Mouse (Mus musculus): ENCODE results near the gene Olfr1357. TPM values are rescaled to one million over a fixed set of nuclear protein-coding genes. Genes with fewer than 3 reads are reported as not detected.

The Olfr1357 gene
- total RNA-seq, 2 experiments from 2014 or later = not detected

DNA sequence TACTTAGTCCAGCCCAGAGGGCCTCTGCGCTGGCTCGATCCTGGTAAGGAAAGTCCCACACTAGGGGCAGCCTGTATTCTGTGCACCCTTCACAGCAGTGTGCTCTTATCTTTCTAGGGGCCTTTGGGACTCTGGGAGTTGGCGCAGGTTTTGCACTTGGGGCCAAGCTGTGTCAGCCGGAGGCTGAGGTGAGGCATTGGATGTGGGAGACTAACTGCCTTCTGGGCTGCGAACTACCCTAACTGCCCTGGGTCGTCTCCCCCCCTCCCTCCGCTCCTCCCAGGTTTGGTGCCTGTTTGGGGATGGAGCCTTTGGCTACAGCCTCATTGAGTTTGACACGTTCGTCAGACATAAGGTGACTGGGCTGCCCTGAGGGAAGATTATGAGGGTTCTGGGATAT is 34.5 kb downstream of the Olfr1357 start:
- ATAC-seq (replicated peaks; ENCODE audit: poor library complexity) = no peak

DNA sequence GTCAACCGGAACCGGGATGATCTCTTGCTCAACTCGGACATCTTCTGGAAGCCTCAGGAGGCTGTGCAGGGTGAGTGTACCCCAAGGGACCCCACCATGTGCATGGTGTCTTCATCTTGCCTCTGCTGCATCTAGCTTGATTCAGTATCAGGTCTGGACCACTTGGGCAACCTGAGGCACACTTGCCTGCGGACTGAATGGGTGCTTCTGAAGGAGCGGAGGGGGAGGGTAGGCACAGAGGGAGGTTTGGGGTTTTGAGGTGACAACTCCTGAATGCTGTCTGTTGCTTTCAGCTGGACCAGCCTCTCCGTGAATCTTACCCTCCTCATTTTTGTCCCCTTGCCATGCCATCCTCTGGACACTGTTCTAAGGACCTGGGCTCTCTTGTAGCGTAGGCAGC is 36.8 kb downstream of the Olfr1357 start:
- no peak for ATAC-seq (replicated peaks; ENCODE audit: poor library complexity)

DNA sequence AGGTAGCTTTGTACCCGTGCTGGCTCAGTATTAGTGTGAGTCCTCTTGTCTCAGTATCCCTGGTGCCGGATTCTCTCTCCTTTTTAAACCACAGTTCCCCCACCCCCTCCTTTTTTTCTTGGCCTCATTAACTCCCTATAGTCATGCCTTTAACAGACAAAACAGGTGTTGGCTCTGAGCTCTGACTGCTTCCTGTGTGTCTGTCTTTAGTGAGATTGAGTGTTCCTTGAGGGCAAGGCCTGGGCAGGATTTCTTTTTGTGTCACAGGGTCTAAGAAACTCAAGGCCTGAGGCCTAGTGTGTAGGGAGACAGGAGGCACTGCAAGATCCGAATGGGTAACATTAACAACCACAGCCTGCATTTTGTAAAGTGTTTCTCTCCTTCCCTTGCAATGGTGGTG is 39.7 kb downstream of the Olfr1357 start:
- ATAC-seq (replicated peaks; ENCODE audit: poor library complexity) = no peak

DNA sequence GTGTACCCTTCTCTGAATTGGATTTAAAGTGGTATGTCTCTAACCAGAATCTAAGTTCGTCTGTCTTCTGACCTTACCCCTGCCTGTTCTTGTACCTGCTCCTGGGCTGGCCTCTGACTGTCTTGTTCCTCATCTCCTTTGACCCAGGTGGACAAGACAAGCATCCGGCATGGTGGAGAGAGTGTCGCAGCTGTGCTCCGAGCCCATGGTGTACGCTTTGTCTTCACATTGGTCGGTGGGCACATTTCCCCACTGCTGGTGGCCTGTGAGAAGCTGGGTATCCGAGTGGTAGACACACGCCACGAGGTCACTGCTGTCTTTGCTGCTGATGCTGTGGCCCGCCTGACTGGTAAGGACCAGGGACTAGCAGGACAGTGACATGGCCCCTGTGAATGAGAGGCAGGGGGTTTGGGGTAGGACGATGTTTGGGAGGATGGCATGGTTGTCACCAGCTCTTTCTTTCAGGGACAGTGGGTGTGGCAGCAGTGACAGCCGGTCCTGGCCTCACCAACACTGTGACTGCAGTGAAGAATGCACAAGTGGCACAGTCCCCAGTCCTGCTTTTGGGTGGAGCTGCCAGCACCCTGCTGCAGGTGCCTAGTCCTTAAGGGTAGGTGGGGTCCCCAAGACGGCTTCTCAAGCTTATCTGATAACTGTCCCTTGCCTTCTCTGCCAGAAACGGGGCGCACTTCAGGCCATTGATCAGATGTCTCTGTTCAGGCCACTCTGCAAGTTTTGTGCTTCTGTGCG is 41.3 kb downstream of the Olfr1357 start:
- ATAC-seq (replicated peaks; ENCODE audit: poor library complexity) = no peak

DNA sequence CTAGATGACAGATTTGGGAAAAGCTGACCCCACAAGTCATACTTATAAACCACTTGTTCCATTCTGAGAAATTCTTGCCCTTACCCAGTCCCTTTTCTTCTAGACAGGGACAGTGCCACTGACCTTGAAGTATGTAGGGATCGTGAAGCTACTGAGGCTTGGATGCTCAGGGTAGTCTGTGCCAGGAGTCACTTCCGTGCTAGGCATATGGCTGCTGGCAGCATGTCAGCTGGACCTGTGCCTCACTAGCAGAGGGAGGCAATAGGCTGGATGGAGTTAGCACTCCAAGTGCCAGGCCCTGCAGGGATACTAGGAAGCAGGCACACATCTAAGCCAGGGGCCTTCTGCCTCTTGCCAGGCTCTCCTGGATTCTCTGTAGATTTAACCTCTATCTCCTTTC is 42.2 kb downstream of the Olfr1357 start:
- ATAC-seq (replicated peaks; ENCODE audit: poor library complexity) = peak; percentile 6; the same call in 1 of the 2 replicates

DNA sequence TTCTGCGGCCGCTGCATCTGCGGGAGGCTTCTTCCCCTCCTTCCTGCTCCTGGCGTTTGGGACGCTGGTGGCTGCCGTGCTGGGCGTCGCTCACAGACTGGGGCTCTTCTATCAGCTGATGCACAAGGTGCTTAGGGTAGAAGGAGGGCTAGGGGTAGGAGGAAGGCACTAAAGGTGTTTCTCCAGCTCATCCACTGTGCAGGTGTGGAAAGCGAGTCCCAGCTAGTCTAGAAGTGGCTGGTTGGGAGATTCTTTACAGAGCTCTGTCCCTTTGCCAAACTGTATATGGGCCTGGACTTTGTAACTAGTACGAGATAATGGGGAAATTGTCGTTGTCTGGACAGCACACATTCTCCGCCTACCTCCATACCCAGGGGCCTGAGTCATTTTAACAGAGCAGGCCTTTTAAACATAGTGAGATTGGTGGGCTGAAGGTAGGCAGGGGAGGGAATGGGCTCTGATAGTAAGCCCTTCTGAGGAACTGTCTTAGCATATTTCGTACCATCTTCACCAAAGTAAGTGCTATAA is 42.7 kb downstream of the Olfr1357 start:
- peak; percentile 0; the same call in 1 of the 2 replicates for ATAC-seq (replicated peaks; ENCODE audit: poor library complexity)

DNA sequence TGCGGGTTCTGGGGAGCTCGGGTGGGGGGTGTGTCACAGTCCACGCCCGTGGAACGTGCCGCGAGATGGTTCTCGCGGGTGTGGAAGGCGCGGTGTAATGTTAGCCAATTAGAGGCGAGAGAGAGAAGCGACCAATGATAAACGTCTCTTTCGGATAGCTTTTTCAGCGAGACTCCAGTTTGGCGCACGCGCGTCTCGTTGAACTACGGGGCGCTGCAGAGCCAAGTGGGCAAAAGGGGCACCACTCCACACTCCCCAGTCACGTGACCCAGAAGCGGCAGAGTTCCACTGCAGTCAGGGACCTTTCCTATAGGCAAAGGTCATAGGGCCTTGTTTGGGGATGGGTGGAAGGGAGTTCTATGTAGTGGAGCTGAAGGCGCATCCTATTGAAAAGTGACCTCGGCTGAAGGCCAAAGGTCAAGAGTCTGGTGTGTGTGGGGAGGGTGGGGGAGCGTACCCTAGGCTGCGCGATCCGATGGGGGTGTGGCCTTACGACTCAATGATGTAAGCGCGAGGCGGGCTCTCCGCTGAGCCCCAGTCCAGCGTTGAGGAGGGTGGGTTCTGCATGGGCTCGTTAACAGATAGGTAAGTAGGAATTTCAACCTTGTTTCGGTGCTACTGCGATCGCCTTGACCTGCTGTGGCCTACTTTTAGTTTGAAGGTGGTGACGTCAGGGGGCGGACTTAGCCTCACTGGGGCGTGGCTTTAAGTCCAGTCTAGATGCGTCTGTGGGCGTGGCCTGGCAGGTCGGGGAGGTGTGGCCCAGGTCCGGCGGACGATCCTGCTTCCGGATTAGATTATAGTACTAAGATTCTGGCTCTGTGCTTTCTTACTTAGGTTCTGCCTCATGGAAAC is 43.4 kb downstream of the Olfr1357 start, which contains the start of gene Ilvbl:
Gene Ilvbl (plus strand): TSS at position 97 of the 855 bp plus-strand sequence.
- ATAC-seq (replicated peaks; ENCODE audit: poor library complexity) = peak; percentile 79

DNA sequence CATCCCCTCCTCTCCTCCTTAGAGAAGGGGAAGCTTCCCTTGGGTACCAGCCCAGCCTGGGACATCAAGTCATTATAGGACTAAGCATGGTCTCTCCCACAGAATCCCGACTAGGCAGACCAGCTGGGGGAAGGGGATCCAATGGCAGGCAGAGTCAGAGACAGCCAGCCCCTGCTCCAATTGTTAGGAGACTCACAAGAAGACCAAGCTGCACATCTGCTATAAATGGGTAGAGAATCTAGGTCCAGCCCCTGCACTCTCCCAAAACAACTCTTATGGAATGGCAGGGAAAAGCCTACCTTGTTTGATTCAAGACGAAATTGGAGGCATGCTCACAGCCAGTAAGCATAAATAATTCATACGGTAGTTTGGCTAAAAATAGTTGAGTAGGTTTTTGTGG is 44.6 kb downstream of the Olfr1357 start:
- ATAC-seq (replicated peaks; ENCODE audit: poor library complexity) = no peak

DNA sequence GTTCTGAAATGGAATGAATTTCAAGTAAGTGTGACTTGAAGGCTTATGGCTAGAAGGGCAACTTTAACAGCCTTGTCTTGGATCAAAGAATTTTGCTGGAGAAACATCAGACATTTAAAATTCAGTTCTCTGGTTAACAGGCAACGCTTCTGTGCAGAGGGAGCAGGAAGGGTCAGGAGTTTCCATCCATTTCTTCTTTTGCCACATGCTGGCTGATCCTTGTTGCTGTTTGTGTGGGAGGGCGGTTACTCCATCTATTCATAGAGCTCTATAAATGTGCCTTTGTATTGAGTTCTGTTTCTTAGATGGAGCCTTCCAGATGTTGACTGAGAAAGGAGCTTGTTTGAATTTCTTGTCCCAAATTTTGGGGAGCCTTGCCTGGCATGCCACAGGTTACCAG is 47.0 kb downstream of the Olfr1357 start:
- no peak for ATAC-seq (replicated peaks; ENCODE audit: poor library complexity)

DNA sequence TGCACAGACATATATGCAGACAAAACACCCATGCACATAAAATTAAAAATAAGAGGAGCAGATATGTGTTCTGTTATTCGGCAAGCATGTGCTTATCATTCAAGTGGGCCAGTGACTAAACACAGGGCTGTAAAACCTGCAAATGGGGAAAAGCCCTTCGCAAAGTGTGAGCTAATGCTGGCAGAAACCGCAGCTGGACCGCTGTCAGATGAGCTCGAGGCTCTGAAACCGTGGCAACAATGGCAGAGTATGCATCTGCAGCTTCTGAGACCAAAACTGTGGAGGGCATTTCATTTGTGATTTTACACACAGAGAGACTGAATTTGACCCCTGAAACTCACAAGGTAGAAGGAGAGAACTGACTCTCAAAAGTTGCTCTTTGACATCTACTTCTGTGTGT is 47.5 kb downstream of the Olfr1357 start:
- ATAC-seq (replicated peaks; ENCODE audit: poor library complexity) = no peak

DNA sequence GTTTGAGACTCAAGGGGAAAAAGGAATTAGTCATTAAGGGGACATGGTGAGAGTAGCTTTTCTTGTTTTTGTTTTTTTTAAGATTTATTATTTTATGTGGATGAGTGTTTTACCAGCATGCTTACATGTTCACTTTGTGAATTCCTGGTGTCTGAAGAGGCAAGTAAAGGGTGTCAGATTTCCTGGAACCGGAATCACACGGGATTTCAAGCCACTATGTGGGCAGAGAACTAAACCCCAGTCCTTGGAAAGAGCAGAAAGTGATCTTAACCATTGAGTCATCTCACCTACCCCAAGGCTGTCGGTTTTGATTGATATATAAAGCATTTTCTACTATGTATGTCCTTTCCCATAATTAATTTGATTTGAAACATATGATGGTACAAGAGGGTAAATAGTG is 48.2 kb downstream of the Olfr1357 start:
- no peak for ATAC-seq (replicated peaks; ENCODE audit: poor library complexity)

DNA sequence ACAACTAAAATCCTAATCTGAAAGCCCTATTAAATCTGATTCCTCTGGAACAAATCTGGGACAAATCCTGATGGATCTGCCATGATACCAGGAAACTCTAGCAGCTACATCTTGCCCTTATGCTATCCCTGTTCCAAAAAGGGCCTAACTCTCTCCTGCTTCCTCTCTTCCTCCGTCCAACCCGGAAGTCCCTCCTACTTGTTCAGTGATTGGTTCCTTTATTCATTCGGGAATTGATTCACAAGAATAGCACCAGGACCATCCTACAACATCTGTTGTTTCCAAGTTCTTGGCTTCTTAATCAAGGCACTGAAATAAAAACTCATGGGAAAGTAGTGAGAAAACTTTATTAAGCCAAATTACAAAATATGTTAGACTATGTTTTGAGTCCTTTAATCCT is 48.7 kb downstream of the Olfr1357 start:
- no peak for ATAC-seq (replicated peaks; ENCODE audit: poor library complexity)

DNA sequence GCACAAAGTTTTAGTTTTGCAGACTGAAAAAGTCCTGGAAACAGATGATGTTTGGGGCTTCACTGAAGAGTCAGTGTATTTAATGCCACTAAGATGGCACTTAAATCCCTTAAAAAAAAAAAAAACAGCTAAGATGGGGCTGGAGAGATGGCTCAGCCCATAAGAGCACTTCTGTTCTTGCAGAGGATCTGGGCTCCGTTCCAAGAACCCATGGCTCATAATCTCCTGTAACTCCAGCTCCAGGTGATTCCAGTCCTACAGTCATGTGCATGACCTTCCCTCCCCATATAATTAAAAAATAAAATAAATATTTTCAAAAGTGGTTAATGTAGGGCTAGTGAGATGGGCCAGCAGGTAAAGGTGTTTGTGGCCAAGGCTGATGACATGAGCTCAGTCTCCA is 52.8 kb downstream of the Olfr1357 start:
- no peak for ATAC-seq (replicated peaks; ENCODE audit: poor library complexity)

Other genes with a start within 250 kb of the Olfr1357 start
- 56.7 and 60.6 TPM in 2 replicates for gene Rrp1, start 205.0 kb downstream of the Olfr1357 start, total RNA-seq (2015)
- gene Rrp1, start 205.0 kb downstream of the Olfr1357 start, total RNA-seq (2017) = 336 and 416 TPM in 2 replicates
- 48.9 and 56.0 TPM in 2 replicates for gene Cstb, start 192.4 kb downstream of the Olfr1357 start, total RNA-seq (2015)
- 41.9 and 51.4 TPM in 2 replicates for gene Cstb, start 192.4 kb downstream of the Olfr1357 start, total RNA-seq (2017)
- 24.7 and 28.1 TPM in 2 replicates for gene Pdxk, start 153.1 kb downstream of the Olfr1357 start, total RNA-seq (2015)
- 18.8 and 19.9 TPM in 2 replicates for gene Pdxk, start 153.1 kb downstream of the Olfr1357 start, total RNA-seq (2017)
- not detected in 2 replicates for gene Olfr1358, start 100.6 kb downstream of the Olfr1357 start, total RNA-seq (2015)
- gene Olfr1358, start 100.6 kb downstream of the Olfr1357 start, total RNA-seq (2017) = not detected in 2 replicates
- gene Ilvbl, start 43.7 kb downstream of the Olfr1357 start, total RNA-seq (2015) = 23.1 and 26.9 TPM in 2 replicates
- gene Ilvbl, start 43.7 kb downstream of the Olfr1357 start, total RNA-seq (2017) = 9.1 and 9.6 TPM in 2 replicates
- 0.73 and 1.3 TPM in 2 replicates for gene Syde1, start 26.1 kb downstream of the Olfr1357 start, total RNA-seq (2015)
- gene Syde1, start 26.1 kb downstream of the Olfr1357 start, total RNA-seq (2017) = 0.54 and 0.78 TPM in 2 replicates
- not detected in 2 replicates for gene Casp14, start 100.2 kb upstream of the Olfr1357 start, total RNA-seq (2015)
- not detected in 2 replicates for gene Casp14, start 100.2 kb upstream of the Olfr1357 start, total RNA-seq (2017)
- gene Ccdc105, start 135.0 kb upstream of the Olfr1357 start, total RNA-seq (2015) = not detected in 2 replicates
- gene Ccdc105, start 135.0 kb upstream of the Olfr1357 start, total RNA-seq (2017) = not detected in 2 replicates
- gene Slc1a6, start 162.4 kb upstream of the Olfr1357 start, total RNA-seq (2015) = not detected in 2 replicates
- gene Slc1a6, start 162.4 kb upstream of the Olfr1357 start, total RNA-seq (2017) = not detected in 2 replicates
- not detected in 2 replicates for gene Olfr1356, start 234.1 kb upstream of the Olfr1357 start, total RNA-seq (2015)
- not detected in 2 replicates for gene Olfr1356, start 234.1 kb upstream of the Olfr1357 start, total RNA-seq (2017)

Data from megakaryocyte progenitor cell, adult 5-6 weeks (primary cell).